Mouse (Mus musculus) spleen, adult 2 months (tissue): ENCODE data around the gene Exoc4.

Experiments used
- CTCF ChIP-seq: fragments of 200-500 bp; IDR thresholded peaks from 2 replicates; pipeline ENCODE4 v1.5.1; 2011; ENCODE audit warnings: mild to moderate bottlenecking, inconsistent platforms; ENCODE audit not compliant: insufficient read depth, insufficient read length, insufficient replicate concordance; ENCODE audit errors: extremely low read depth
- POLR2A ChIP-seq: fragments of 200-500 bp; IDR thresholded peaks from 2 replicates; pipeline ENCODE4 v1.6.1; 2011; ENCODE audit warnings: low read depth, low read length, inconsistent platforms

GRCm38 (mm10) chr6:33405562-33406275, 156.8 kb downstream of the Exoc4 start:
- TF ChIP-seq POLR2A, result no peak
- TF ChIP-seq CTCF, result no peak
